Mouse (Mus musculus): ENCODE results near the gene Camsap2. TPM values are rescaled to one million over a fixed set of nuclear protein-coding genes. Genes with fewer than 3 reads are reported as not detected.

Camsap2 gene
- total and polyA plus RNA-seq, 3 experiments, result 7.6 to 38.3 (median 10.7) TPM

DNA sequence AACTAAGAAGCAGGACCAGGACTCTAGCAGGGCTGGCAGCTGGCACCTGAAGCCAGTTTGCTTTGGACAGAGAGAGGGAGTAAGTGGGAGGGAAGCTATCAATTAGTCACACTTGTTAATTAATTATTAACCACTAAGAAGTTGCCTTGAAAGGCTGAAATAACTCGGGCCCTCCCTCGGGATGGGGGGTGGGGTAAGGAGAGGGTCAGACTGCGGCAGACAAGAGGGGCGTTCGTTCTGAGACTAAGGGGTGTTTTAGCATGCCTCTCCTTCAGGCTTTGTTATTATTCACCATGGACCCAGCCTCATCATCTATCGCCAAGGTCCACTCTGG, 116.9 kb downstream of the Camsap2 start:
- H3K27ac ChIP-seq (ENCODE audit: control insufficient read depth, low read depth, low read length), result no peak overlapping the region

DNA sequence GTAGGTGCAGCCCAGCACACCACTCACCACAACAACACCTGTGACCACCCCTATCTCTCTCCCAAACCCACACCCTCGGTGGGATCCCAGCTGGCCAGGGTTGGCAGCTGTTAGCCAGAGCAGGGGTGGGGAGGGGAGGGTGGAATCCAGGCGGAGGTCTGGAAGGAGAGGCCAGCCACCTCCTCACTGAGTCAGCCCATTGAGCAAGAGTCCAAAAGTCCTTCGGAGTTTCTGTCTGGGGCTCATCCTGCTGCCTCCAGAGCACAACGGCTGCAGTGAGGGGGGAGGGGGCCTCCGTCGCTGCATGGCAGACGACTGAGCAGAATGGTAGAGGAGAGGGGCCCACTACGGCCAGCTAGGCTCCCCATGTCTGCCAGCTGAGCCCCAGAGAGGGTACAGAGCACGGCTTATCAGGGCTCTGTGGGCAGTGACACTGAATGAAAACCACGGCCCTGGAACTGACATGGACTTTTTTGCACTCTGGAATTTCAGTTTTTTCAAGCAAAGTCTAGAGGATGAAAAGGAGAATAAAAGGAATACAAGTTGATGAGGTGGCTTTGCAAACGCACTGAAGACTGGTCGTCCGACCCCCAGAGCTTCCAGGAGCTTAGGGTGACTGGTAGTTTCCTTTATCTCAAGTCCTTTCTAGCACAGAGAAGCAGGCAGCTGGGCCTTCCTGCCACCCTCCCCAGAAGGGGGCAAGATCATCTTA, 117.4 kb downstream of the Camsap2 start:
- no peak overlapping the region for H3K27ac ChIP-seq (ENCODE audit: control insufficient read depth, low read depth, low read length)

More for the DNA sequence above, 116.9 kb downstream of the Camsap2 start:
- Histone ChIP-seq H3K4me1 (ENCODE audit: control insufficient read depth in 1 of 2, insufficient read depth in 2 of 2, low read length in 2 of 2) (peaks cover 0 to 3% of the 10 kb centered on the region in 2 experiments; a peak in 1 of 4 replicates), H3K9me3 (replicated peaks; ENCODE audit: insufficient read depth, low read length) (no peaks in the 10 kb centered on the region), H3K4me3 (ENCODE audit: control insufficient read depth in 1 of 2, insufficient read depth in 1 of 2, low read depth in 2 of 2, low read length in 2 of 2) (no peak overlapping the region), H3K9ac (ENCODE audit: control insufficient read depth, low read depth, low read length, poor library complexity, severe bottlenecking) (no peak overlapping the region), H3K27me3 (ENCODE audit: control insufficient read depth in 1 of 2, insufficient read depth in 2 of 2, low read length in 2 of 2) (no peaks in the 10 kb centered on the region), H3K36me3 (ENCODE audit: control insufficient read depth in 1 of 2, insufficient read depth in 2 of 2, low read length in 2 of 2) (no peaks in the 10 kb centered on the region), H3K79me2 (ENCODE audit: control insufficient read depth, insufficient read depth, low read length, poor library complexity) (no peaks in the 10 kb centered on the region)
- no peak for TF ChIP-seq MAX (IDR thresholded peaks at IDR 0.05; ENCODE audit: low read length)
- TF ChIP-seq ZC3H11A (IDR thresholded peaks at IDR 0.05; ENCODE audit: low read depth, low read length), result no peak
- TF ChIP-seq GATA1 (IDR thresholded peaks at IDR 0.05; ENCODE audit: low read depth, low read length), result no peak
- no peak for TF ChIP-seq E2F4 (IDR thresholded peaks at IDR 0.05; ENCODE audit: borderline replicate concordance, low read depth, low read length)
- no peak for TF ChIP-seq USF2 (IDR thresholded peaks at IDR 0.05; ENCODE audit: borderline replicate concordance in 1 of 2, insufficient read depth in 1 of 2, low read depth in 1 of 2, low read length in 2 of 2)
- no peak for TF ChIP-seq CHD2 (IDR thresholded peaks at IDR 0.05; ENCODE audit: low read length)
- no peak for TF ChIP-seq MEF2A (IDR thresholded peaks at IDR 0.05; ENCODE audit: extremely low read depth, insufficient replicate concordance, low read depth, low read length, poor library complexity, severe bottlenecking)
- no peak for TF ChIP-seq TAL1 (IDR thresholded peaks at IDR 0.05; ENCODE audit: low read length)
- no peak for TF ChIP-seq POLR2AphosphoS5 (IDR thresholded peaks at IDR 0.05; ENCODE audit: borderline replicate concordance, low read depth, low read length)
- TF ChIP-seq GABPA (IDR thresholded peaks at IDR 0.05; ENCODE audit: low read depth, low read length), result no peak
- no peak for TF ChIP-seq SMC3 (IDR thresholded peaks at IDR 0.05; ENCODE audit: low read depth, low read length)
- TF ChIP-seq KAT2A (conservative IDR thresholded peaks at IDR 0.05; ENCODE audit: low read depth, low read length), result no peak
- no peak for DNase-seq (ENCODE audit: low read depth, low spot score)

More for the DNA sequence above, 117.4 kb downstream of the Camsap2 start:
- Histone ChIP-seq H3K79me2 (ENCODE audit: control insufficient read depth, insufficient read depth, low read length, poor library complexity) (no peaks in the 10 kb centered on the region), H3K9ac (ENCODE audit: control insufficient read depth, low read depth, low read length, poor library complexity, severe bottlenecking) (no peak overlapping the region), H3K4me3 (ENCODE audit: control insufficient read depth in 1 of 2, insufficient read depth in 1 of 2, low read depth in 2 of 2, low read length in 2 of 2) (no peak overlapping the region), H3K4me1 (ENCODE audit: control insufficient read depth in 1 of 2, insufficient read depth in 2 of 2, low read length in 2 of 2) (peaks cover 0 to 3% of the 10 kb centered on the region in 2 experiments; a peak in 1 of 4 replicates), H3K9me3 (replicated peaks; ENCODE audit: insufficient read depth, low read length) (no peaks in the 10 kb centered on the region), H3K36me3 (ENCODE audit: control insufficient read depth in 1 of 2, insufficient read depth in 2 of 2, low read length in 2 of 2) (no peaks in the 10 kb centered on the region), H3K27me3 (ENCODE audit: control insufficient read depth in 1 of 2, insufficient read depth in 2 of 2, low read length in 2 of 2) (no peaks in the 10 kb centered on the region)
- no peak for DNase-seq (ENCODE audit: low read depth, low spot score)
- TF ChIP-seq POLR2AphosphoS5 (IDR thresholded peaks at IDR 0.05; ENCODE audit: borderline replicate concordance, low read depth, low read length) (no peak), SMC3 (IDR thresholded peaks at IDR 0.05; ENCODE audit: low read depth, low read length) (no peak), RAD21 (IDR thresholded peaks at IDR 0.05; ENCODE audit: low read depth, low read length) (no peak), RCOR1 (IDR thresholded peaks at IDR 0.05; ENCODE audit: low read depth, low read length) (no peak), CTCF (IDR thresholded peaks at IDR 0.05 in 2 of 3, conservative IDR thresholded peaks at IDR 0.05 in 1 of 3; ENCODE audit: control insufficient read depth in 1 of 3, insufficient read depth in 1 of 3, low read depth in 2 of 3, low read length in 3 of 3, poor library complexity in 1 of 3, severe bottlenecking in 1 of 3) (no peak), ZNF384 (IDR thresholded peaks at IDR 0.05; ENCODE audit: low read depth, low read length) (no peak), MAX (IDR thresholded peaks at IDR 0.05; ENCODE audit: low read length) (no peak), ETS1 (IDR thresholded peaks at IDR 0.05; ENCODE audit: low read depth, low read length) (no peak), EP300 (IDR thresholded peaks at IDR 0.05; ENCODE audit: low read depth in 1 of 2, low read length in 2 of 2) (no peak), POLR2AphosphoS2 (IDR thresholded peaks at IDR 0.05; ENCODE audit: low read length) (no peak), TCF12 (IDR thresholded peaks at IDR 0.05; ENCODE audit: low read depth, low read length) (no peak)

All from MEL (cell line).